Mouse (Mus musculus) myocyte (in vitro differentiated cells): ENCODE results near the gene Crat. TPM values are rescaled to one million over a fixed set of nuclear protein-coding genes. Genes with fewer than 3 reads are reported as not detected.
A peak's percentile ranks its signal among the peaks of the same experiment; 100 is the strongest.

Source experiments
- H3K27me3 ChIP-seq: one replicate; pipeline ENCODE4 v1.6.1; 2011; ENCODE audit not compliant: control insufficient read depth, insufficient read depth, insufficient read length
- H3K36me3 ChIP-seq: one replicate; pipeline ENCODE4 v1.6.1; 2011; ENCODE audit not compliant: control insufficient read depth, insufficient read depth
- H3K4me2 ChIP-seq: one replicate; pipeline ENCODE4 v1.6.1; 2011; ENCODE audit warnings: low read depth, control low read depth
- H3K4me3 ChIP-seq: one replicate; pipeline ENCODE4 v1.5.1; 2011; ENCODE audit warnings: mild to moderate bottlenecking, control low read depth, moderate library complexity
- H3K79me2 ChIP-seq: one replicate; pipeline ENCODE4 v1.6.1; 2011; ENCODE audit not compliant: control insufficient read depth, insufficient read depth
- H3ac ChIP-seq: one replicate; pipeline ENCODE4 v1.6.1; 2011; ENCODE audit not compliant: control insufficient read depth, insufficient read length
- CEBPB ChIP-seq: IDR thresholded peaks from 2 replicates; pipeline ENCODE4 v1.6.1; 2011; ENCODE audit warnings: mild to moderate bottlenecking, moderate library complexity; ENCODE audit not compliant: poor library complexity, insufficient read depth, severe bottlenecking
- E2F4 ChIP-seq: IDR thresholded peaks from one replicate; pipeline ENCODE4 v1.6.1; 2011; ENCODE audit warnings: mild to moderate bottlenecking, control low read depth, moderate library complexity; ENCODE audit not compliant: insufficient read depth
- MAX ChIP-seq: IDR thresholded peaks from one replicate; pipeline ENCODE4 v1.6.1; 2011; ENCODE audit warnings: low read depth, mild to moderate bottlenecking, control low read depth
- MYOD1 ChIP-seq, 3 experiments: IDR thresholded peaks; one replicate each; pipeline ENCODE4 v1.6.1; 2011; ENCODE audit warnings: control low read depth in 2 of 3, low read depth in 2 of 3, mild to moderate bottlenecking in 2 of 3, moderate library complexity in 1 of 3; ENCODE audit not compliant: insufficient read length in 2 of 3, control insufficient read depth in 1 of 3
- MYOG ChIP-seq, 3 experiments: IDR thresholded peaks; one replicate each; pipeline ENCODE4 v1.6.1; 2011; ENCODE audit warnings: control low read depth in 2 of 3, low read depth in 2 of 3, mild to moderate bottlenecking in 2 of 3; ENCODE audit not compliant: insufficient read length in 2 of 3, control insufficient read depth in 1 of 3, insufficient read depth in 1 of 3
- POLR2A ChIP-seq: IDR thresholded peaks from one replicate; pipeline ENCODE4 v1.6.1; 2011; ENCODE audit warnings: low read depth, mild to moderate bottlenecking, control low read depth, moderate library complexity; ENCODE audit not compliant: insufficient read length
- POLR2AphosphoS2 ChIP-seq: IDR thresholded peaks from one replicate; pipeline ENCODE4 v1.6.1; 2011; ENCODE audit warnings: low read depth, control low read depth; ENCODE audit not compliant: insufficient read length
- REST ChIP-seq: IDR thresholded peaks from one replicate; pipeline ENCODE4 v1.6.1; 2011; ENCODE audit warnings: mild to moderate bottlenecking, control low read depth, moderate library complexity; ENCODE audit not compliant: insufficient read depth, insufficient read length
- SRF ChIP-seq: IDR thresholded peaks from one replicate; pipeline ENCODE4 v1.6.1; 2011; ENCODE audit warnings: low read depth; ENCODE audit not compliant: control insufficient read depth, insufficient read length
- TCF12 ChIP-seq: IDR thresholded peaks from one replicate; pipeline ENCODE4 v1.6.1; 2011; ENCODE audit warnings: mild to moderate bottlenecking, control low read depth; ENCODE audit not compliant: poor library complexity, insufficient read depth, severe bottlenecking
- TCF3 ChIP-seq: IDR thresholded peaks from one replicate; pipeline ENCODE4 v1.6.1; 2011; ENCODE audit warnings: low read depth, control low read depth; ENCODE audit not compliant: insufficient read length
- USF1 ChIP-seq: IDR thresholded peaks from one replicate; pipeline ENCODE4 v1.6.1; 2011; ENCODE audit warnings: low read depth, mild to moderate bottlenecking, control low read depth, moderate library complexity
- polyA plus RNA-seq: library from polyadenylated mRNA; unstranded; fragments of >200 nt; fragmentation: generic; extraction: Trizol; gene quantifications from one replicate; pipeline ENCODE4 v1.2.1, GENCODE M21; 2012; ENCODE audit warnings: missing spikeins

Gene Crat
- polyA plus RNA-seq, 1 experiment = 42.2 TPM

- Histone ChIP-seq H3K4me2 (no peak overlapping the region), H3K27me3 (no peaks in the 10 kb centered on the region), H3K79me2 (no peaks in the 10 kb centered on the region), H3ac (no peak overlapping the region), H3K4me3 (no peak overlapping the region), H3K36me3 (peaks cover 9% of the 10 kb centered on the region)
- TF ChIP-seq E2F4 (no peak), MYOG (IDR thresholded peaks at IDR 0.05; ENCODE audit: control insufficient read depth in 1 of 3, insufficient read depth in 1 of 3, insufficient read length in 2 of 3, low read depth in 2 of 3) (no peak), USF1 (no peak), TCF12 (no peak), REST (no peak), SRF (no peak), MYOD1 (IDR thresholded peaks at IDR 0.05; ENCODE audit: control insufficient read depth in 1 of 3, insufficient read length in 2 of 3, low read depth in 2 of 3) (no peak), TCF3 (no peak), POLR2AphosphoS2 (no peak), MAX (no peak), CEBPB (no peak), POLR2A (no peak)
Measured at GRCm38 (mm10) chr2:30402843-30403242, 12.8 kb downstream of the Crat start.

GRCm38 (mm10) chr2:30402351-30402826 lies 13.2 kb downstream of the Crat start:
- no peak overlapping the region for H3ac ChIP-seq
- H3K4me2 ChIP-seq = no peak overlapping the region
- no peaks in the 10 kb centered on the region for H3K79me2 ChIP-seq
- H3K36me3 ChIP-seq = peaks cover 5% of the 10 kb centered on the region
- TF ChIP-seq MYOG (IDR thresholded peaks at IDR 0.05; ENCODE audit: control insufficient read depth in 1 of 3, insufficient read depth in 1 of 3, insufficient read length in 2 of 3, low read depth in 2 of 3) = peak; percentile 68 to 82 (median 70)
- TF ChIP-seq TCF12 = no peak
- peak in 2 of 3 experiments; percentile 39 to 71 for TF ChIP-seq MYOD1 (IDR thresholded peaks at IDR 0.05; ENCODE audit: control insufficient read depth in 1 of 3, insufficient read length in 2 of 3, low read depth in 2 of 3)
- no peak overlapping the region for H3K4me3 ChIP-seq
- no peaks in the 10 kb centered on the region for H3K27me3 ChIP-seq

GRCm38 (mm10) chr2:30401581-30401980 lies 14.0 kb downstream of the Crat start:
- H3K79me2 ChIP-seq = no peaks in the 10 kb centered on the region
- peaks cover 4% of the 10 kb centered on the region for H3K36me3 ChIP-seq
- no peak overlapping the region for H3K4me3 ChIP-seq
- no peak for TF ChIP-seq MYOD1 (IDR thresholded peaks at IDR 0.05; ENCODE audit: control insufficient read depth in 1 of 3, insufficient read length in 2 of 3, low read depth in 2 of 3)
- peak; percentile 43 for TF ChIP-seq POLR2AphosphoS2
- no peaks in the 10 kb centered on the region for H3K27me3 ChIP-seq
- no peak overlapping the region for H3K4me2 ChIP-seq
- H3ac ChIP-seq = no peak overlapping the region

GRCm38 (mm10) chr2:30399191-30400171 lies 16.1 kb downstream of the Crat start:
- H3K4me2 ChIP-seq = no peak overlapping the region
- TF ChIP-seq E2F4 (no peak), POLR2A (no peak)
- no peak overlapping the region for H3ac ChIP-seq
- no peaks in the 10 kb centered on the region for H3K27me3 ChIP-seq
- peaks cover 4% of the 10 kb centered on the region for H3K36me3 ChIP-seq
- no peak overlapping the region for H3K4me3 ChIP-seq
- H3K79me2 ChIP-seq = no peaks in the 10 kb centered on the region

GRCm38 (mm10) chr2:30397986-30398512 lies 17.6 kb downstream of the Crat start:
- peaks cover 4% of the 10 kb centered on the region for H3K36me3 ChIP-seq
- no peak overlapping the region for H3K4me2 ChIP-seq
- no peak overlapping the region for H3K4me3 ChIP-seq
- no peak overlapping the region for H3ac ChIP-seq
- peaks cover 4% of the 10 kb centered on the region for H3K79me2 ChIP-seq
- H3K27me3 ChIP-seq = no peaks in the 10 kb centered on the region
- peak in 2 of 3 experiments; percentile 16 to 63 for TF ChIP-seq MYOD1 (IDR thresholded peaks at IDR 0.05; ENCODE audit: control insufficient read depth in 1 of 3, insufficient read length in 2 of 3, low read depth in 2 of 3)
- peak in 2 of 3 experiments; percentile 48 to 69 for TF ChIP-seq MYOG (IDR thresholded peaks at IDR 0.05; ENCODE audit: control insufficient read depth in 1 of 3, insufficient read depth in 1 of 3, insufficient read length in 2 of 3, low read depth in 2 of 3)
- no peak for TF ChIP-seq POLR2A
